Mouse (Mus musculus) MEL (cell line): ENCODE measurements at regions not wholly inside any gene's neighbourhood (a gene's known extent, or its start where the extent isn't known, plus 50 kb on each side); places are given as distances from the start of the nearest gene placed in this dataset.

Experiments
- DNase-seq: peaks from one replicate; pipeline ENCODE4 v3.0.0; 2011; ENCODE audit warnings: low read depth, low spot score
- H3K27ac ChIP-seq: 2 replicates; pipeline ENCODE4 v1.5.1; 2012; ENCODE audit warnings: low read depth, mild to moderate bottlenecking, control low read depth, low read length, moderate library complexity; ENCODE audit not compliant: control insufficient read depth
- H3K27me3 ChIP-seq, 2 experiments: fragments of 150-350 bp in 1 of 2; sonication (generic) in 1 of 2; 2 replicates each; pipeline ENCODE4 v1.6.1; 2012; ENCODE audit warnings: low read length in 2 of 2, mild to moderate bottlenecking in 2 of 2, improper control_type of control experiment in 1 of 2, moderate library complexity in 1 of 2; ENCODE audit not compliant: insufficient read depth in 2 of 2, control insufficient read depth in 1 of 2
- H3K36me3 ChIP-seq, 2 experiments: 2 replicates each; pipeline ENCODE4 v1.6.1; 2012 to 2014; ENCODE audit warnings: low read length in 2 of 2, improper control_type of control experiment in 1 of 2, inconsistent platforms in 1 of 2, mild to moderate bottlenecking in 1 of 2; ENCODE audit not compliant: insufficient read depth in 2 of 2, control insufficient read depth in 1 of 2
- H3K4me1 ChIP-seq, 2 experiments: fragments of 150-350 bp in 1 of 2; sonication (generic) in 1 of 2; 2 replicates each; pipeline ENCODE4 v1.6.1; 2012; ENCODE audit warnings: low read length in 2 of 2, improper control_type of control experiment in 1 of 2, mild to moderate bottlenecking in 1 of 2; ENCODE audit not compliant: insufficient read depth in 2 of 2, control insufficient read depth in 1 of 2
- H3K4me3 ChIP-seq, 2 experiments: fragments of 150-350 bp in 1 of 2; sonication (generic) in 1 of 2; 2 replicates each; pipeline ENCODE4 v1.5.1; 2012; ENCODE audit warnings: low read depth in 2 of 2, low read length in 2 of 2, mild to moderate bottlenecking in 2 of 2, moderate library complexity in 2 of 2, control low read depth in 1 of 2, improper control_type of control experiment in 1 of 2; ENCODE audit not compliant: control insufficient read depth in 1 of 2, insufficient read depth in 1 of 2
- H3K79me2 ChIP-seq: 2 replicates; pipeline ENCODE4 v1.6.1; 2012; ENCODE audit warnings: mild to moderate bottlenecking, low read length, moderate library complexity; ENCODE audit not compliant: control insufficient read depth, poor library complexity, insufficient read depth
- H3K9ac ChIP-seq: 2 replicates; pipeline ENCODE4 v1.6.1; 2012; ENCODE audit warnings: low read depth, mild to moderate bottlenecking, control low read depth, low read length, moderate library complexity; ENCODE audit not compliant: control insufficient read depth, poor library complexity, severe bottlenecking
- H3K9me3 ChIP-seq: fragments of 150-350 bp; sonication (generic); replicated peaks from 2 replicates; pipeline ENCODE4 v1.6.1; 2012; ENCODE audit warnings: mild to moderate bottlenecking, low read length, improper control_type of control experiment, moderate library complexity; ENCODE audit not compliant: insufficient read depth
- BHLHE40 ChIP-seq: IDR thresholded peaks from 2 replicates; pipeline ENCODE4 v1.6.1; 2012; ENCODE audit warnings: low read depth, mild to moderate bottlenecking, inconsistent platforms, low read length, improper control_type of control experiment, borderline replicate concordance
- CHD1 ChIP-seq: IDR thresholded peaks from 2 replicates; pipeline ENCODE4 v1.6.1; 2012; ENCODE audit warnings: low read depth, mild to moderate bottlenecking, inconsistent platforms, low read length, improper control_type of control experiment
- CHD2 ChIP-seq: IDR thresholded peaks from 2 replicates; pipeline ENCODE4 v1.6.1; 2011; ENCODE audit warnings: low read length, improper control_type of control experiment
- CTCF ChIP-seq, 3 experiments: IDR thresholded peaks in 2 of 3; conservative IDR thresholded peaks in 1 of 3; 2 replicates each; pipeline ENCODE4 v1.5.1; 2011 to 2012; ENCODE audit warnings: low read length in 3 of 3, low read depth in 2 of 3, mild to moderate bottlenecking in 2 of 3, improper control_type of control experiment in 1 of 3, inconsistent platforms in 1 of 3, mixed read lengths in 1 of 3, moderate library complexity in 1 of 3; ENCODE audit not compliant: control insufficient read depth in 1 of 3, insufficient read depth in 1 of 3, poor library complexity in 1 of 3, severe bottlenecking in 1 of 3
- E2F4 ChIP-seq: IDR thresholded peaks from 2 replicates; pipeline ENCODE4 v1.6.1; 2011; ENCODE audit warnings: low read depth, low read length, improper control_type of control experiment, borderline replicate concordance
- EP300 ChIP-seq, 2 experiments: IDR thresholded peaks; 2 replicates each; pipeline ENCODE4 v1.6.1; 2011; ENCODE audit warnings: improper control_type of control experiment in 2 of 2, low read length in 2 of 2, low read depth in 1 of 2, mild to moderate bottlenecking in 1 of 2
- ETS1 ChIP-seq: IDR thresholded peaks from 2 replicates; pipeline ENCODE4 v1.6.1; 2012; ENCODE audit warnings: low read depth, mild to moderate bottlenecking, inconsistent platforms, low read length, improper control_type of control experiment, moderate library complexity
- GABPA ChIP-seq: IDR thresholded peaks from 2 replicates; pipeline ENCODE4 v1.6.1; 2012; ENCODE audit warnings: low read depth, mild to moderate bottlenecking, inconsistent platforms, low read length, improper control_type of control experiment, moderate library complexity
- HCFC1 ChIP-seq: IDR thresholded peaks from 2 replicates; pipeline ENCODE4 v1.6.1; 2012; ENCODE audit warnings: low read depth, mild to moderate bottlenecking, inconsistent platforms, low read length, improper control_type of control experiment, moderate library complexity
- JUND ChIP-seq: IDR thresholded peaks from 2 replicates; pipeline ENCODE4 v1.6.1; 2011; ENCODE audit warnings: low read depth, mild to moderate bottlenecking, improper control_type of control experiment, low read length
- MAFK ChIP-seq: IDR thresholded peaks from 2 replicates; pipeline ENCODE4 v1.6.1; 2011; ENCODE audit warnings: low read depth, mild to moderate bottlenecking, low read length, improper control_type of control experiment, borderline replicate concordance
- MAX ChIP-seq: IDR thresholded peaks from 2 replicates; pipeline ENCODE4 v1.6.1; 2011; ENCODE audit warnings: low read length, improper control_type of control experiment
- NELFE ChIP-seq: IDR thresholded peaks from 2 replicates; pipeline ENCODE4 v1.6.1; 2011; ENCODE audit warnings: low read depth, low read length, improper control_type of control experiment
- POLR2AphosphoS5 ChIP-seq: IDR thresholded peaks from 2 replicates; pipeline ENCODE4 v1.6.1; 2012; ENCODE audit warnings: low read depth, borderline replicate concordance, mild to moderate bottlenecking, inconsistent platforms, low read length, moderate library complexity, mixed read lengths
- RCOR1 ChIP-seq: IDR thresholded peaks from 2 replicates; pipeline ENCODE4 v1.6.1; 2012; ENCODE audit warnings: low read depth, mild to moderate bottlenecking, inconsistent platforms, low read length, improper control_type of control experiment
- SIN3A ChIP-seq: IDR thresholded peaks from 2 replicates; pipeline ENCODE4 v1.6.1; 2012; ENCODE audit warnings: low read length, improper control_type of control experiment, inconsistent platforms
- TAL1 ChIP-seq: IDR thresholded peaks from 2 replicates; pipeline ENCODE4 v1.6.1; 2012; ENCODE audit warnings: mild to moderate bottlenecking, inconsistent platforms, low read length, moderate library complexity, mixed read lengths
- TBP ChIP-seq: IDR thresholded peaks from 2 replicates; pipeline ENCODE4 v1.8.0; 2011; ENCODE audit warnings: low read depth, low read length, improper control_type of control experiment
- UBTF ChIP-seq: IDR thresholded peaks from 2 replicates; pipeline ENCODE4 v1.6.1; 2012; ENCODE audit warnings: low read depth, mild to moderate bottlenecking, inconsistent platforms, low read length, improper control_type of control experiment, moderate library complexity, borderline replicate concordance; ENCODE audit not compliant: insufficient read depth
- USF1 ChIP-seq: IDR thresholded peaks from 2 replicates; pipeline ENCODE4 v1.6.1; 2014; ENCODE audit warnings: low read depth, mild to moderate bottlenecking, inconsistent platforms, low read length, improper control_type of control experiment, moderate library complexity
- USF2 ChIP-seq, 2 experiments: IDR thresholded peaks; 2 replicates each; pipeline ENCODE4 v1.6.1; 2011 to 2012; ENCODE audit warnings: improper control_type of control experiment in 2 of 2, low read length in 2 of 2, borderline replicate concordance in 1 of 2, inconsistent platforms in 1 of 2, low read depth in 1 of 2, mild to moderate bottlenecking in 1 of 2; ENCODE audit not compliant: insufficient read depth in 1 of 2
- ZC3H11A ChIP-seq: IDR thresholded peaks from 2 replicates; pipeline ENCODE4 v1.6.1; 2012; ENCODE audit warnings: low read depth, mild to moderate bottlenecking, inconsistent platforms, low read length, improper control_type of control experiment

- Histone ChIP-seq H3K9ac (no peak overlapping the region), H3K79me2 (no peaks in the 10 kb centered on the region), H3K36me3 (no peaks in the 10 kb centered on the region), H3K27ac (no peak overlapping the region), H3K4me1 (no peaks in the 10 kb centered on the region)
- no peak for TF ChIP-seq MAFK
- no peak for TF ChIP-seq GABPA
- TF ChIP-seq EP300 (IDR thresholded peaks at IDR 0.05; ENCODE audit: low read depth in 1 of 2, low read length in 2 of 2), result no peak
- no peak for TF ChIP-seq USF1
- no peak for TF ChIP-seq TBP
- no peak for TF ChIP-seq JUND
- TF ChIP-seq UBTF, result no peak
- TF ChIP-seq CHD2, result no peak
- TF ChIP-seq MAX, result no peak
- no peak for TF ChIP-seq RCOR1
- no peak for TF ChIP-seq CTCF (IDR thresholded peaks at IDR 0.05 in 2 of 3, conservative IDR thresholded peaks at IDR 0.05 in 1 of 3; ENCODE audit: control insufficient read depth in 1 of 3, insufficient read depth in 1 of 3, low read depth in 2 of 3, low read length in 3 of 3, poor library complexity in 1 of 3, severe bottlenecking in 1 of 3)
- TF ChIP-seq CHD1, result no peak
- no peak for TF ChIP-seq ETS1
- no peak for TF ChIP-seq NELFE
- TF ChIP-seq TAL1, result no peak
- TF ChIP-seq ZC3H11A, result no peak
- TF ChIP-seq, all 39 proteins: peak for 0
- no peaks in the 10 kb centered on the region for H3K9me3 ChIP-seq
- DNase-seq, result no peak
- H3K27me3 ChIP-seq, result no peaks in the 10 kb centered on the region; a peak in 1 of 4 replicates
- no peak overlapping the region for H3K4me3 ChIP-seq
Observed at GRCm38 (mm10) chr3:128149216-128149615, 253.1 kb upstream of the Fam241a start.

- no peak overlapping the region for H3K4me3 ChIP-seq
- H3K27me3 ChIP-seq, result no peaks in the 10 kb centered on the region; a peak in 1 of 4 replicates
- H3K27ac ChIP-seq, result no peak overlapping the region
- DNase-seq, result no peak
- H3K79me2 ChIP-seq, result no peaks in the 10 kb centered on the region
- no peaks in the 10 kb centered on the region for H3K36me3 ChIP-seq
- TF ChIP-seq BHLHE40 (no peak), TAL1 (no peak), POLR2AphosphoS5 (no peak), JUND (no peak), SIN3A (no peak), CTCF (IDR thresholded peaks at IDR 0.05 in 2 of 3, conservative IDR thresholded peaks at IDR 0.05 in 1 of 3; ENCODE audit: control insufficient read depth in 1 of 3, insufficient read depth in 1 of 3, low read depth in 2 of 3, low read length in 3 of 3, poor library complexity in 1 of 3, severe bottlenecking in 1 of 3) (no peak), GABPA (no peak), EP300 (IDR thresholded peaks at IDR 0.05; ENCODE audit: low read depth in 1 of 2, low read length in 2 of 2) (no peak), USF2 (IDR thresholded peaks at IDR 0.05; ENCODE audit: borderline replicate concordance in 1 of 2, insufficient read depth in 1 of 2, low read depth in 1 of 2, low read length in 2 of 2) (no peak), E2F4 (no peak), HCFC1 (no peak), CHD2 (no peak)
- TF ChIP-seq, all 39 proteins: peak for 0
- H3K4me1 ChIP-seq, result no peaks in the 10 kb centered on the region
- no peaks in the 10 kb centered on the region for H3K9me3 ChIP-seq
- H3K9ac ChIP-seq, result no peak overlapping the region
Observed at GRCm38 (mm10) chr3:128145329-128145728, 249.2 kb upstream of the Fam241a start.
